Mouse (Mus musculus) heart, postnatal 25 days (tissue): ENCODE data around the gene Gpha2. TPM values are rescaled to one million over a fixed set of nuclear protein-coding genes. Genes with fewer than 3 reads are reported as not detected.

ENCODE experiments used
- DNase-seq: peaks from one replicate; pipeline ENCODE4 v3.0.0; 2022; ENCODE audit warnings: low spot score
- intact Hi-C: fragments of 180-260 bp; cut with DNase I; formaldehyde crosslinking; loops from one replicate; pipeline ENCODE4 v1.15.1; 2025
- total RNA-seq, 2 experiments: library from RNA; stranded (reverse); gene quantifications; 2 replicates each; pipeline ENCODE4 v1.2.3; 2021

Gene Gpha2
- total RNA-seq, 2 experiments from 2014 or later, result not detected

GRCm38 (mm10) chr19:6240725-6241124, 14.5 kb downstream of the Gpha2 start:
- no peak for DNase-seq
- intact Hi-C loops, result no loop called here

- intact Hi-C loops, result no loop called here
- DNase-seq, result peak; percentile 98
Observed at GRCm38 (mm10) chr19:6241274-6242107, 15.3 kb downstream of the Gpha2 start, which contains the start of gene Atg2a. Atg2a (plus strand) TSS chr19:6241668.

- intact Hi-C loops, result no loop called here
- DNase-seq, result peak; percentile 44
Observed at GRCm38 (mm10) chr19:6242281-6242680, 16.1 kb downstream of the Gpha2 start.

GRCm38 (mm10) chr19:6243226-6243625, 17.0 kb downstream of the Gpha2 start:
- no peak for DNase-seq
- intact Hi-C loops, result no loop called here

- intact Hi-C loops, result loop anchor here (5.0 kb wide), 1 partner anchor 701 kb away; no protein-coding TSS in a partner anchor
- no peak for DNase-seq
Observed at GRCm38 (mm10) chr19:6245806-6246205, 19.6 kb downstream of the Gpha2 start.

- DNase-seq, result no peak
- intact Hi-C loops, result loop anchor here (5.0 kb wide), 1 partner anchor 700 kb away; no protein-coding TSS in a partner anchor
Observed at GRCm38 (mm10) chr19:6247526-6248300, 21.5 kb downstream of the Gpha2 start.

GRCm38 (mm10) chr19:6253021-6253420, 26.8 kb downstream of the Gpha2 start:
- intact Hi-C loops, result no loop called here
- no peak for DNase-seq

GRCm38 (mm10) chr19:6260428-6260827, 34.2 kb downstream of the Gpha2 start:
- intact Hi-C loops, result no loop called here

GRCm38 (mm10) chr19:6260946-6261345, 34.8 kb downstream of the Gpha2 start:
- DNase-seq, result no peak
- intact Hi-C loops, result no loop called here

More at GRCm38 (mm10) chr19:6260428-6260827, 34.2 kb downstream of the Gpha2 start:
- DNase-seq, result no peak

GRCm38 (mm10) chr19:6261379-6261778, 35.2 kb downstream of the Gpha2 start:
- DNase-seq, result no peak
- intact Hi-C loops, result no loop called here

- DNase-seq, result no peak
- intact Hi-C loops, result loop anchor here (2.0 kb wide), 1 partner anchor 69 kb away; no protein-coding TSS in a partner anchor
Observed at GRCm38 (mm10) chr19:6262222-6262621, 36.0 kb downstream of the Gpha2 start.

GRCm38 (mm10) chr19:6262839-6263433, 36.8 kb downstream of the Gpha2 start:
- intact Hi-C loops, result loop anchor here (2.0 kb wide), 1 partner anchor 68 kb away; no protein-coding TSS in a partner anchor
- DNase-seq, result no peak

GRCm38 (mm10) chr19:6264200-6264599, 38.0 kb downstream of the Gpha2 start:
- DNase-seq, result no peak
- intact Hi-C loops, result no loop called here

- intact Hi-C loops, result no loop called here
Observed at GRCm38 (mm10) chr19:6264945-6265344, 38.8 kb downstream of the Gpha2 start.

GRCm38 (mm10) chr19:6265727-6266182, 39.6 kb downstream of the Gpha2 start:
- intact Hi-C loops, result no loop called here
- DNase-seq, result no peak

More at GRCm38 (mm10) chr19:6264945-6265344, 38.8 kb downstream of the Gpha2 start:
- DNase-seq, result no peak

- peak; percentile 55 for DNase-seq
Observed at GRCm38 (mm10) chr19:6267306-6268169, 41.4 kb downstream of the Gpha2 start.

GRCm38 (mm10) chr19:6268170-6268528, 42.0 kb downstream of the Gpha2 start:
- DNase-seq, result peak; percentile 75
- intact Hi-C loops, result loop anchor here (1.0 kb wide), 1 partner anchor 36 kb away; no protein-coding TSS in a partner anchor

More at GRCm38 (mm10) chr19:6267306-6268169, 41.4 kb downstream of the Gpha2 start:
- intact Hi-C loops, result loop anchor here (1.0 kb wide), 1 partner anchor 37 kb away; no protein-coding TSS in a partner anchor

GRCm38 (mm10) chr19:6268670-6269132, 42.5 kb downstream of the Gpha2 start:
- DNase-seq, result no peak

More at GRCm38 (mm10) chr19:6268670-6269132, 42.5 kb downstream of the Gpha2 start:
- intact Hi-C loops, result loop anchor here (1.0 kb wide), 1 partner anchor 36 kb away; no protein-coding TSS in a partner anchor
